Mouse (Mus musculus): ENCODE measurements around the gene Gmpr2. TPM values are rescaled to one million over a fixed set of nuclear protein-coding genes. Genes with fewer than 3 reads are reported as not detected.

Gene Gmpr2
- total and polyA plus RNA-seq, 3 experiments, result 24.7 to 40.5 (median 30.8) TPM

DNA sequence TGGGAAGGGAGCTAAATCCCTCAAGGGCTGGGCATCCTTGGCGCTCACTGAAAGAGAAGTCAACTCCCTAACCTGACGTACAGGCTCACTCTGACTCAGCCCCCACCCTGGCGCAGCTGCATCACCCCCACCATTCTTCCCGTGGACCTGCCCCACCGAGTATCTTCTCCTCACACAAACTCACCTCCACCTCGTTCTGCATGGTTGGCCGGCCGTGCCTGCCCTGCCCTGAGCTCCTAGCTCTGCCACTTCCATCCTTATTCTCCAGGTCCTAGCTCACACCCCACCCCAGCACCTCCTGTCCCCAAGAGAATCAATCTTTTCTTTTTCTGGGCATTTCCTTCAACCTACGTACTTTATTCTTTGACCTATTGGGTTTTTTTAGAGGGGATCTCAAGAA is 29.4 kb downstream of the Gmpr2 start:
- Histone ChIP-seq H3K9me3 (replicated peaks) (no peaks in the 10 kb centered on the region), H3K36me3 (replicated peaks) (peaks cover 68% of the 10 kb centered on the region), H3K4me3 (ENCODE audit: low read depth, low read length) (no peak overlapping the region), H3K4me1 (ENCODE audit: insufficient read depth, low read depth, low read length) (peaks cover 35% of the 10 kb centered on the region), H3K27me3 (ENCODE audit: insufficient read depth, low read length) (no peaks in the 10 kb centered on the region)
- DNase-seq (ENCODE audit: low spot score) (no peak), ATAC-seq (ENCODE audit: extremely low read depth, insufficient number of reproducible peaks, low FRiP score, poor library complexity, severe bottlenecking) (no peak)
- TF ChIP-seq GATA2 (IDR thresholded peaks at IDR 0.05; ENCODE audit: borderline replicate concordance, low read depth, low read length) (no peak), POLR2AphosphoS5 (IDR thresholded peaks at IDR 0.05; ENCODE audit: insufficient replicate concordance, low read depth, low read length) (no peak), GATA1 (IDR thresholded peaks at IDR 0.05; ENCODE audit: borderline replicate concordance, low read length) (no peak), CTCF (IDR thresholded peaks at IDR 0.05; ENCODE audit: low read depth, low read length) (no peak), TAL1 (conservative IDR thresholded peaks at IDR 0.05; ENCODE audit: low read depth, low read length) (no peak)

DNA sequence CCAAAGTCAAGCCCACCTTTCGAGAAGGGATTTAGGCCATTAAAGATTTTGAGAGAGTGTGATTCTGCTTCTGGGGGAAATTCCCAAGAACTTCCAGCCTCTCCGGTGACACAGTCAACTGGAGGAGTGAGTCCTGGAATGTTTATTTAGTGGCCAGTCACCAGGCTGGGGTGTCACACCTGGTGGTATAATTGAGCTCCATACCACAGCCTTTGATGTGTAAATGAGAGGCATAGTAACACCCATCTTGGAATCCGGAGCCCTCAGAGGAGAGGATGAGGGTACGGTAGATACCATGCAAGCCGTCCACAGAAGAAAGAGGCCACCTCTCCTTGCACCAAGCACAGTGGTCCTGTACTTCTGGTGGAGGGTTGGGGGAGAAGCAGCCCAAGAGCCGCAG is 31.0 kb downstream of the Gmpr2 start:
- no peak overlapping the region for H3K4me3 ChIP-seq (ENCODE audit: low read depth, low read length)
- peaks cover 40% of the 10 kb centered on the region for H3K4me1 ChIP-seq (ENCODE audit: insufficient read depth, low read depth, low read length)
- DNase-seq (ENCODE audit: low spot score) (no peak), ATAC-seq (ENCODE audit: extremely low read depth, insufficient number of reproducible peaks, low FRiP score, poor library complexity, severe bottlenecking) (no peak)
- H3K27me3 ChIP-seq (ENCODE audit: insufficient read depth, low read length), result no peaks in the 10 kb centered on the region
- H3K9me3 ChIP-seq (replicated peaks), result no peaks in the 10 kb centered on the region
- TF ChIP-seq TAL1 (conservative IDR thresholded peaks at IDR 0.05; ENCODE audit: low read depth, low read length) (no peak), GATA1 (IDR thresholded peaks at IDR 0.05; ENCODE audit: borderline replicate concordance, low read length) (no peak), POLR2AphosphoS5 (IDR thresholded peaks at IDR 0.05; ENCODE audit: insufficient replicate concordance, low read depth, low read length) (no peak), GATA2 (IDR thresholded peaks at IDR 0.05; ENCODE audit: borderline replicate concordance, low read depth, low read length) (no peak), CTCF (IDR thresholded peaks at IDR 0.05; ENCODE audit: low read depth, low read length) (no peak)
- H3K36me3 ChIP-seq (replicated peaks), result peaks cover 80% of the 10 kb centered on the region

DNA sequence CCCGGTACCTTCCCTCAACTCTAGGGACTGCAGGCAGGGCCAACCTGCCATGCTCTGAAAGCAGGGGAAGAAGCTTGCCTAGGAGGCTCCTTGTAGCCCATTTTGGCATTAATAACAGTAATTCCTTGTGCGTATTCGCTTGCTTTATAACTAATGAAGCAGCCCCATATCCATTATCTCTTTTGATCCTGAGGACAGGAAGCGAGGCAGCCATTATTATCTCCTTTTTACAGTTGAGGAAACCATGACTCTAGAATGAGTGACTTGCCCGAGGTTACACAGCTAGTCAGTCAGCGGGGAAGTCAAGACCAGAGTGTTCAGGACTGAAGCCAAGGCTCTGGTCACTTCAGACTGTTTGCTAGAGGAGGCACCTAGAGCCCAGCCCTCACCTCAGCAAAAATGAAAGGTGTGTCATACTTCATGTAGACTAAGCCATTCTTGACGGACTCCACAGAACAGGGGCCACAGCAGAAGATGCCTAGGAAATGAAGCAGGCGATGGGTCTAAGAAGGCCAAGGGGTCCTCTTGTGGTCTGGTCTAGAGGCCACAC is 34.4 kb downstream of the Gmpr2 start:
- H3K4me1 ChIP-seq (ENCODE audit: insufficient read depth, low read depth, low read length), result peaks cover 54% of the 10 kb centered on the region
- no peaks in the 10 kb centered on the region for H3K9me3 ChIP-seq (replicated peaks)
- no peaks in the 10 kb centered on the region for H3K27me3 ChIP-seq (ENCODE audit: insufficient read depth, low read length)
- ATAC-seq (ENCODE audit: extremely low read depth, insufficient number of reproducible peaks, low FRiP score, poor library complexity, severe bottlenecking), result no peak
- H3K36me3 ChIP-seq (replicated peaks), result peaks cover 80% of the 10 kb centered on the region
- DNase-seq (ENCODE audit: low spot score), result no peak
- no peak overlapping the region for H3K4me3 ChIP-seq (ENCODE audit: low read depth, low read length)
- TF ChIP-seq GATA1 (IDR thresholded peaks at IDR 0.05; ENCODE audit: borderline replicate concordance, low read length) (no peak), POLR2AphosphoS5 (IDR thresholded peaks at IDR 0.05; ENCODE audit: insufficient replicate concordance, low read depth, low read length) (no peak), GATA2 (IDR thresholded peaks at IDR 0.05; ENCODE audit: borderline replicate concordance, low read depth, low read length) (no peak), TAL1 (conservative IDR thresholded peaks at IDR 0.05; ENCODE audit: low read depth, low read length) (no peak), CTCF (IDR thresholded peaks at IDR 0.05; ENCODE audit: low read depth, low read length) (no peak)

DNA sequence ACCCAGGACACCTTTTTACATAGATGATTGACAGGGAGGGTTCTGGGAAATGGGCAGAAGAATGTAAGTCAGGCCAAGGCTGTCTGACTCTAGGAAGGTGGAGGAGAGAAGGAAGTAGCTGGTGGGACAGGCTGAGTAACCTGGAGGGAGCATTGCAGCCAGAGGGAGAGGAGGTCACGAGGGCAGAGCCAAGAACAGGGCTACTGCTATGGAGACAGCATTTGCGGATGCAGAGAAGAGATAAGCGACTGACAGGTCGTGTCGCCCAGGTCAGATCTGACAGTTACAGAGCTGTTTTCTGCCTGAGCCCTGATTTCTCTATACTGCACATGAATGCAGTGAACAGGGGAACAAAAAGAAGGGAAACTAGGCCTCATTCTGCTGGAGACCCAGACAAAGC is 35.7 kb downstream of the Gmpr2 start:
- Histone ChIP-seq H3K4me3 (ENCODE audit: low read depth, low read length) (no peak overlapping the region; the same call in 1 of the 2 replicates), H3K9me3 (replicated peaks) (no peaks in the 10 kb centered on the region), H3K4me1 (ENCODE audit: insufficient read depth, low read depth, low read length) (peaks cover 66% of the 10 kb centered on the region), H3K27me3 (ENCODE audit: insufficient read depth, low read length) (no peaks in the 10 kb centered on the region), H3K36me3 (replicated peaks) (peaks cover 79% of the 10 kb centered on the region)
- no peak for TF ChIP-seq POLR2AphosphoS5 (IDR thresholded peaks at IDR 0.05; ENCODE audit: insufficient replicate concordance, low read depth, low read length)
- TF ChIP-seq TAL1 (conservative IDR thresholded peaks at IDR 0.05; ENCODE audit: low read depth, low read length), result peak; percentile 47
- ATAC-seq (ENCODE audit: extremely low read depth, insufficient number of reproducible peaks, low FRiP score, poor library complexity, severe bottlenecking) (peak; percentile 89), DNase-seq (ENCODE audit: low spot score) (peak; percentile 67)

DNA sequence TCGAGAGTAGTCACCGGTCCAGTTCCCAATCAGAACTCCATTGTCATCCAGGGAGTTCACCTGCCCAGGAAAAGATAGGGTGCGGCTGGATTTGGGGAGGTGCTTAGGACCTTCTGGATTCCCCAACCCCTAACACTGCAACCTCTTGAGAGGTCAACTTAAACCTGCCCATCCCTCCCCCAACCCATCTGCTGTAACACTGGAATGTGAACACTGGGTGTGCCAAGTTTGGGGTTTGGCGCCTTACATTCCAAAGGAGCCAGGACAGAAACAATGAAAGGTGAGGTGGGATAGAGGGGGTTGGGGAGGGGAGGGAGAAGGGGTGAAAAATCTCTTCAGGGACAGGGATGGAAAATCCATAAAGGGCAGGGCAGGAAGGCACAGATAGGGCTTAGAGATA is 37.8 kb downstream of the Gmpr2 start:
- Histone ChIP-seq H3K4me1 (ENCODE audit: insufficient read depth, low read depth, low read length) (peaks cover 84% of the 10 kb centered on the region), H3K9me3 (replicated peaks) (no peaks in the 10 kb centered on the region)
- no peak for DNase-seq (ENCODE audit: low spot score)

DNA sequence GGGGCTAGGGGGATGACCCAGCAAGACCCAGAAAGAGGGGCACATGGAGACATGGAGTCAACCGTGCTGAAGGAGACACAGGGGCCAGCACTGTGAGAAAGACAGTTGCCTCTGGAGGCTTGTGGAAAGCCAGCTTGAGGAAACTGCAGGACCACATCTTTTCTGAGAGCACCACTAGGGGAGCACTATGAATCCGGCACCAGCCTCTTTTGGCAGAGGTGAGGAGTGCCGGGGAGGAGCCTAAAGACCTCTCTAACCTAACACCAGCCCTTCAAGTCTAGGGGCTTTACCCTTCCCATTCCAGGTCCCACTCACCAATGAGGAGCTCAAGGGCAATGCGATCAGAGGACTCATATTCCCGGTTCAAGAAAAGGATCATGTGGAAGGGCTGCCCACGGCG is 40.0 kb downstream of the Gmpr2 start:
- Histone ChIP-seq H3K36me3 (replicated peaks) (peaks cover 47% of the 10 kb centered on the region), H3K9me3 (replicated peaks) (no peaks in the 10 kb centered on the region), H3K27me3 (ENCODE audit: insufficient read depth, low read length) (no peaks in the 10 kb centered on the region), H3K4me1 (ENCODE audit: insufficient read depth, low read depth, low read length) (peaks cover 81% of the 10 kb centered on the region), H3K4me3 (ENCODE audit: low read depth, low read length) (peak overlapping the region; percentile 75; the same call in 1 of the 2 replicates)
- no peak for ATAC-seq (ENCODE audit: extremely low read depth, insufficient number of reproducible peaks, low FRiP score, poor library complexity, severe bottlenecking)
- no peak for DNase-seq (ENCODE audit: low spot score)
- TF ChIP-seq CTCF (IDR thresholded peaks at IDR 0.05; ENCODE audit: low read depth, low read length) (no peak), POLR2AphosphoS5 (IDR thresholded peaks at IDR 0.05; ENCODE audit: insufficient replicate concordance, low read depth, low read length) (no peak), GATA1 (IDR thresholded peaks at IDR 0.05; ENCODE audit: borderline replicate concordance, low read length) (no peak), GATA2 (IDR thresholded peaks at IDR 0.05; ENCODE audit: borderline replicate concordance, low read depth, low read length) (no peak), TAL1 (conservative IDR thresholded peaks at IDR 0.05; ENCODE audit: low read depth, low read length) (no peak)

More for the DNA sequence above, 37.8 kb downstream of the Gmpr2 start:
- H3K36me3 ChIP-seq (replicated peaks), result peaks cover 58% of the 10 kb centered on the region
- no peaks in the 10 kb centered on the region for H3K27me3 ChIP-seq (ENCODE audit: insufficient read depth, low read length)
- no peak for ATAC-seq (ENCODE audit: extremely low read depth, insufficient number of reproducible peaks, low FRiP score, poor library complexity, severe bottlenecking)
- TF ChIP-seq CTCF (IDR thresholded peaks at IDR 0.05; ENCODE audit: low read depth, low read length) (no peak), GATA2 (IDR thresholded peaks at IDR 0.05; ENCODE audit: borderline replicate concordance, low read depth, low read length) (no peak), TAL1 (conservative IDR thresholded peaks at IDR 0.05; ENCODE audit: low read depth, low read length) (no peak), GATA1 (IDR thresholded peaks at IDR 0.05; ENCODE audit: borderline replicate concordance, low read length) (no peak), POLR2AphosphoS5 (IDR thresholded peaks at IDR 0.05; ENCODE audit: insufficient replicate concordance, low read depth, low read length) (no peak)
- H3K4me3 ChIP-seq (ENCODE audit: low read depth, low read length), result no peak overlapping the region

Data from G1E (cell line).